Mouse (Mus musculus) kidney, embryonic 14.5 days (tissue): ENCODE data around the gene Srsf3. TPM values are rescaled to one million over a fixed set of nuclear protein-coding genes. Genes with fewer than 3 reads are reported as not detected.
A peak's percentile ranks its signal among the peaks of the same experiment; 100 is the strongest.
"Not testable (repeated sequence)": the region's sequence is repeated elsewhere in the genome, so short reads cannot be mapped to it uniquely, and the experiment has no call there.

Source experiments
- ATAC-seq: fragments of 200-750 bp; cut with Nextera tagmentation; 2 replicates; pipeline ENCODE4 v1.8.0; 2017; ENCODE audit warnings: moderate number of reproducible peaks, mild to moderate bottlenecking, moderate TSS enrichment, moderate library complexity; ENCODE audit not compliant: low FRiP score, low TSS enrichment
- H3K27ac ChIP-seq: fragments of 300-500 bp; sonication (generic); 2 replicates; pipeline ENCODE4 v1.5.1; 2014; ENCODE audit warnings: low read depth, mild to moderate bottlenecking, low read length, moderate library complexity, mixed read lengths
- H3K27me3 ChIP-seq: fragments of 300-500 bp; sonication (generic); 2 replicates; pipeline ENCODE4 v1.6.1; 2014; ENCODE audit warnings: mild to moderate bottlenecking, low read length; ENCODE audit not compliant: control insufficient read depth, insufficient read depth
- H3K36me3 ChIP-seq: fragments of 300-500 bp; sonication (generic); 2 replicates; pipeline ENCODE4 v1.6.1; 2014; ENCODE audit warnings: low read length, mixed read lengths; ENCODE audit not compliant: control insufficient read depth, insufficient read depth
- H3K4me1 ChIP-seq: fragments of 300-500 bp; sonication (generic); 2 replicates; pipeline ENCODE4 v1.6.1; 2014; ENCODE audit warnings: low read length, mixed read lengths; ENCODE audit not compliant: control insufficient read depth, insufficient read depth
- H3K4me2 ChIP-seq: fragments of 300-500 bp; sonication (generic); replicated peaks from 2 replicates; pipeline ENCODE4 v1.6.1; 2014; ENCODE audit warnings: low read depth, mild to moderate bottlenecking, low read length
- H3K4me3 ChIP-seq: fragments of 300-500 bp; sonication (generic); 2 replicates; pipeline ENCODE4 v1.5.1; 2014; ENCODE audit warnings: mild to moderate bottlenecking, low read length
- H3K9ac ChIP-seq: fragments of 300-500 bp; sonication (generic); 2 replicates; pipeline ENCODE4 v1.6.1; 2014; ENCODE audit warnings: low read depth, mild to moderate bottlenecking, low read length, moderate library complexity
- H3K9me3 ChIP-seq: fragments of 300-500 bp; sonication (generic); 2 replicates; pipeline ENCODE4 v1.6.1; 2016; ENCODE audit warnings: low read length; ENCODE audit not compliant: control insufficient read depth
- WGBS: fragments of 180-500 bp; shearing (Covaris S2); extraction: QIAGEN DNeasy Blood & Tissue Kit; methylation state at CpG from one replicate; pipeline ENCODE4 v1.1.7; 2014; 5-methylcytosine and 5-hydroxymethylcytosine counted together
- polyA plus RNA-seq: library from polyadenylated mRNA; unstranded; fragments of >200 nt; fragmentation: Nextera tagmentation; extraction: Ambion mirVana; gene quantifications from 2 replicates; pipeline ENCODE4 v1.2.1, GENCODE M21; 2014

The Srsf3 gene
- polyA plus RNA-seq, 1 experiment from 2014 or later = 691 TPM

DNA sequence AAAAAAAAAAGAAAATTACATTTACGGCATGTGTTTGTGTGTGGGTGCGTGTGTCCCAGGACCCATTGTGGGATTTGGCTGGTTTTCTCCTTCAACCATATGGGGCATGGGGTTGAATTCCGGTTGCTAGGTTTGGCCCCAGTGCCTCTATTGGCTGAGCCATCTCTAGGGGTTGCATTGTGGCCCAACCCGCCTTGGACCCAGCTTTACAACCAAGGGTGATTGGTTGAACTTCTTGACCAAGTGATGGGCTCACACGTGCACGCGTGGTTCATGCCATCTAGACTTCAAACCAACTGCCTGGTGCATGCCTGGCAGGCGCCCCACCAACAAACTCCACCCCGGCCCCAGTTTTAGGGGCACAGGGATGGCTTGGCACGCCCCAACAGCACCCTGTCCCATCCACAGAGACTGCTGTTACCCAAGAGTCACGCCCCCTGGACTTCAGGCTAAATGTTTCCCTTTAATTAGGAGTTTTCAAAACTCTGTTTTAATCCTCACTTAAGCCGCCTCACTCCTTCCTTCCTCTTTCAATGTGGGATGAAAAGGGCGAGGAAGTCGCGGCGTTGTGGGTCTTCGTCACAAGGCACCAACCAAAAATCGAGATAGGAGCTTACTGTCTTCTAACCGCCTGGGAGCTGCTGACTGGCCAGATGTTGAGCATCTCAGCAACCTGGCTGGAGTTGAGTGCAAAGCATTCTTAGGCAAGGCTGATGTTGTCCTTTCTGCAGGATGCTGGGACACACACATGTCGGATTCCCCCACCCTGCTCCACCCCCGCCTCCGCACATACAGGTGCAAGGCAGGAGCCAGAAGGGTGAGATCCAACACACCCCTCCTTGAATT, 8.2 kb upstream of the Srsf3 start:
- H3K4me2 ChIP-seq = peak overlapping the region; percentile 27
- whole genome bisulfite sequencing = 62% methylated on average over 22 of the region's 22 CpGs
- no peak for ATAC-seq

DNA sequence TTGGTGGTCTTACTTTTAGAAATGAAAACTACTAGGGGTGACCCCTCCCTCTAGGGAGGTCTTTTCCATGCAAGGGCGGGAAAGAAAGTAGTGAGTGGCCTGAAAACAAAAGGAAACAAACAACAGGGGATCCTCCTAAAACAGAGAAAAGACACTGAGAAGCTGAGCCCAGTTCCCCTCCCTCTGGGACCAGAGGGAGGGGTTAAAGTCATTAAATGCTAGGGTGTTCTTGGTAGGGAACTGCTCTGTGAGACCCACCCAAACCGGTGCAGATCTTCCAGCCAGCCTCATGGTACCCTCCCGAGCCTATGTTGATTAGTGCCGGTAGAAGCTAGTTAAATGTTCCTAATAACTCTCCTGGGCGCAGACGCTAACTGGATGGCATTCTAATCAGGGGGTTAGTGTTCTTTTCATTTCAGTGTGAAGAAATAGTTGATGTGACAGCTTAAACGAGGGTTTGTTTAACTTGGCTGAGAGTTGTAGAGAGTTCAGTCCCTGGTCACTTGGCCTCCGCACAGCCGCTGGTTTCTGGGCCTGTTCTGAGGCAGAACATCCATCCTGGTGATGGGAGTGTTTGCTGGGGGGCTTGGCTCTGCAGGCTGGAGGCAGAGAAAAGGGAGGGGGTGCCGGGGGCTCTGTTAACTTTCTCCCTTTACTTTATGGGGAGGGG, 7.4 kb upstream of the Srsf3 start:
- no peak overlapping the region for H3K4me3 ChIP-seq
- no peak overlapping the region for H3K9ac ChIP-seq
- H3K27ac ChIP-seq = peak overlapping the region; percentile 59; the same call in 1 of the 2 replicates
- WGBS = 29% methylated on average over 10 of the region's 10 CpGs
- H3K36me3 ChIP-seq = no peaks in the 10 kb centered on the region
- peak; percentile 58 for ATAC-seq
- peaks cover 4% of the 10 kb centered on the region; the same call in 1 of the 2 replicates for H3K4me1 ChIP-seq
- no peaks in the 10 kb centered on the region for H3K27me3 ChIP-seq
- peak overlapping the region; percentile 27 for H3K4me2 ChIP-seq
- no peaks in the 10 kb centered on the region for H3K9me3 ChIP-seq

More for the DNA sequence above, 8.2 kb upstream of the Srsf3 start:
- peaks cover 4% of the 10 kb centered on the region; the same call in 1 of the 2 replicates for H3K4me1 ChIP-seq
- H3K9me3 ChIP-seq = no peaks in the 10 kb centered on the region
- H3K27me3 ChIP-seq = no peaks in the 10 kb centered on the region
- H3K27ac ChIP-seq = peak overlapping the region; percentile 59; the same call in 1 of the 2 replicates
- no peaks in the 10 kb centered on the region for H3K36me3 ChIP-seq
- no peak overlapping the region for H3K4me3 ChIP-seq
- no peak overlapping the region for H3K9ac ChIP-seq

DNA sequence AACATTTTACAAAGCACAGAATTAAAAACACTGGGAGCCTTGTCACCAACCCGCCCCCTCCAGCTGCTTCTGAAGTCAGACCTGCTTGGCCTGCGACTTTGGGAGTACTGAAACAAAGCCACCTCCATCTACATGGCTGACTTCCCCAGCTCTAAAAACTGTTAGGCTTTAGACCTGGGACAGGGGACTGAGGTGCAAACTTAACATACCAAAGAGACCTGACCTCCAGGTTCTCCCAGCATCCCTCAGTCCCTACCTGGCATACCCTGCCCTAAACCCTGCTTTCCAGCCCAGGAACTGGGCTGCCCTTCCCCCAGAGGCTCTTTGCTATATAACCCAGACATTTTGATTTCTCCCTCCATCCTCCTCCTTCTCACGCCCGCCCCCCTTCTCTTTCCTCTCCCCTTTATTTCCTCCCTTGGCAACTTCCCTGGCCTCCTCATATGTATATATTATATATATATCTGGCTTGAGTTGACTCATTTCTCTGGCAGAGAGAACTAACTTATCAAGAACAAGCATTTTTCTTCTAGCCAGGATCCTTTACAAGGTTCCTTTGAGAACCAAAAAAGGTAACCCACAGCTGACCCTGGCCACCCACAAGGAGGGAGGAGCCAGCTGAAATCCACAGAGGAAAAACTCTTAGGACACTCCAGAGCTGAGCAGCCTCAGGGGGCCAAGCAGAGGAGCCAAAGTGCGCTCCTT, 5.6 kb upstream of the Srsf3 start:
- Histone ChIP-seq H3K27me3 (no peaks in the 10 kb centered on the region), H3K27ac (peak overlapping the region; percentile 55; the same call in 1 of the 2 replicates), H3K4me3 (no peak overlapping the region), H3K4me2 (no peak overlapping the region), H3K36me3 (no peaks in the 10 kb centered on the region), H3K4me1 (peaks cover 9% of the 10 kb centered on the region; the same call in 1 of the 2 replicates), H3K9me3 (no peaks in the 10 kb centered on the region), H3K9ac (no peak overlapping the region)
- WGBS = 47% methylated on average over 5 of the region's 5 CpGs
- no peak for ATAC-seq

DNA sequence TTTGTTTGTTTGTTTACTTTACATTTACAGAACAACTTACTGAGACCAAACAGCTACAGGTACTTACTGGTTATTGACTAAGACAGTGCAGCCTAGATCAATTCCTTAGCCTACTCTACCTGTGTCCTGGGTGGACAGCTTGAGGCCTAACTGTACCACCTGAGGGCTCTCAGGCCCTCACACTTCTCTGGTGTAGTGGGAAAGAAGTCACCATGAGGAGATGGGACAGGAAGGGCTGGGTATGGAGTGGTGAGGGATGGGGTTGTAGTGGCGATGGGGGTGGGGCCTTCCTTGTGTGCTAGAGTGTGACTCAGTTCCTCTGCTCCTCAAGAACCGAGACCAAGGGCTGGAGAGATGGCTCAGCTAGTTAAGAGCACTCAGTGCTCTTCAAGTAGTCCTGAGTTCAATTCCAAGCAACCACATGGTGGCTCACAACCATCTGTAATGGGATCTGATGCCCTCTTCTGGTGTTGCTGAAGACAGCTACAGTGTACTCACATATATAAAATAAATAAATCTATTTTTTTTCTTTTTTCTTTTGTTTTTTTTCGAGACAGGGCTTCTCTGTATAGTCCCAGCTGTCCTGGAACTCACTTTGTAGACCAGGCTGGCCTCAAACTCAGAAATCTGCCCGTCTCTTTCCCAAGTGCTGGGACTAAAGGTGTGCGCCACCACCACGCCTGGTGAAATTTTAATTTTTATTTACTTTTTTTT, 1.9 kb upstream of the Srsf3 start:
- ATAC-seq = no peak
- no peaks in the 10 kb centered on the region for H3K9me3 ChIP-seq
- 92% methylated on average over 6 of the region's 6 CpGs for WGBS
- H3K27me3 ChIP-seq = no peaks in the 10 kb centered on the region
- H3K27ac ChIP-seq = no peak overlapping the region
- no peak overlapping the region for H3K4me2 ChIP-seq
- no peak overlapping the region for H3K9ac ChIP-seq
- no peak overlapping the region for H3K4me3 ChIP-seq
- H3K4me1 ChIP-seq = peaks cover 9% of the 10 kb centered on the region; the same call in 1 of the 2 replicates
- no peaks in the 10 kb centered on the region for H3K36me3 ChIP-seq

DNA sequence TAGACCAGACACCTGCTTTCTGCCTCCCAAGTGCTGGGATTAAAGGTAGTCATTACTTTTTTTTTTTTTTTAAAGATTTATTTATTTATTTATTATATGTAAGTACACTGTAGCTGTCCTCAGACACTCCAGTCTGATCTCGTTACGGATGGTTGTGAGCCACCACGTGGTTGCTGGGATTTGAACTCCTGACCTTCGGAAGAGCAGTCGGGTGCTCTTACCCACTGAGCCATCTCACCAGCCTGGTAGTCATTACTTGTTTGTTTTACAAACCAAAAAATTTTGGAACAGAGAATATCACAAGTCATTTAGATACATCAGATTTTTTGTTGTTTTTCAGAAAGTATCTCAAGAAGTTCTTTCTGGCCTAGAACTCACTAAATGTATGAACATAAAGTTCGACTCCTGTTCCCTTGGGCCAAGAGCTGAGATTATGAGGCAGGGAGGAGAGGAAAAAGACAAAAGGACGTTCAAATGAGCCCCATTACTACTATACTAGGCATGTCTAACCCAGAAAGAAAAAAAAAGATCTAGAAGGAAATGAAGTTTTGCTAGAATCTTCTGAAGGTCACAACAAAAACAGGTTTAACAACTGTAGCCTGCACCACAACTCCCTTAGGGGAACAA, 1.2 kb upstream of the Srsf3 start:
- H3K27me3 ChIP-seq, H3K36me3 ChIP-seq, H3K9me3 ChIP-seq, H3K4me1 ChIP-seq, ATAC-seq: not testable (repeated sequence)
- Histone ChIP-seq H3K27ac (peak overlapping the region; percentile 99), H3K9ac (peak overlapping the region; percentile 97; the same call in 1 of the 2 replicates), H3K4me2 (peak overlapping the region; percentile 77), H3K4me3 (peak overlapping the region; percentile 74)
- 42% methylated on average over 7 of the region's 7 CpGs for WGBS

DNA sequence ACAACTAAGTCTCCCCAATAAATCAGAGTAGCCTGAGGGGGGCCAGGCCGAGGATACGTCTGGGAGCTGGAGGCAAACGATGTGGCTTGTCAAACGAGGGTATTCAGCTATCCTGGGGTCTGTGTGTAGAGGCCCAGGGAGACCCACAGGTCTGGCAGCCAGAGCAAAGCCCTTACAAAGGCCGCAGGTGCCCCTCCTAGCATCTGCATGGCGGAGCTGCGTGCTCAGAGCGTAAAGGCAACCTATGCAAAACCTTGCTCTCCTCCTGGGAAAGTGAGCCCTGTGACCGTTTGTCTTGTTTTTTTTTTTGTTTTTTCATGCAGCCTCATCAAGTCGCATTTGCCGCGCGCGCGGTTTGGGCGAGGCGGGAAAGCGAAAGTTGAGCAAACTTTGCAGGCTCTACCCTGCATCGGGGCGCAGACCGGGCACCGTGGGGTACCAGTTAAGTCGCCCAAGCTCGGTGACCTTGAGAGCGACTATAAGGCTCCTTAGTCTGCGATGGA, 606 bp upstream of the Srsf3 start:
- peak overlapping the region; percentile 77 for H3K4me2 ChIP-seq
- under 1% methylated on average over 26 of the region's 26 CpGs for WGBS

DNA sequence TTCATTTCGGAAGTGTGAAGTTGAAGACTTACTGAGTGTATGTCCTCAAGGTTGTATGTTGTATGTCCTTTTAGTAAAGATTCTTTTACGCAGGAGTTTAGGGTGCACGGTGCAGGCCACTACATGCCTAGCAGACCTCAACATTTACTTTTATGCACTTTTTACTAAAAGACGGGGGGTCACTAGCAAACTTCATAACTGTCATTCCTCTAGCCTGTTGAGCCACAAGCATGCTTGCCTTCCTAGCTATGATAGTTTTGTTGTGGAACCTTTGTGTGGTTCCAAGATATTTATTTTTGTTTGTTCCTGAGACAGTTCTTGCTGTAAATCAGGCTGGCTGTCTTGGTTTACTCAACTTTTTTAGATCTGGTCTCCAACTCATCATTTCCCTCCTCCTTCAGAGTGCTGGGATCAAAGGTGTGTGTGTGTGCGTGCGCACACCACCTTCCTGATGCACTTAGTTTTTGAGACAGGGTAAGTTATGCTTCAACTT, 1.2 kb downstream of the Srsf3 start:
- Histone ChIP-seq H3K27me3 (no peaks in the 10 kb centered on the region), H3K9me3 (no peaks in the 10 kb centered on the region), H3K4me2 (peak overlapping the region; percentile 94), H3K9ac (peak overlapping the region; percentile 97), H3K27ac (peak overlapping the region; percentile 99; the same call in 1 of the 2 replicates), H3K4me1 (peaks cover 5% of the 10 kb centered on the region; the same call in 1 of the 2 replicates), H3K36me3 (peaks cover 23% of the 10 kb centered on the region), H3K4me3 (peak overlapping the region; percentile 74)
- under 1% methylated on average over 6 of the region's 6 CpGs for WGBS
- ATAC-seq = no peak

More for the DNA sequence above, 606 bp upstream of the Srsf3 start:
- peak overlapping the region; percentile 74 for H3K4me3 ChIP-seq
- ATAC-seq = peak; percentile 17; the same call in 1 of the 2 replicates
- H3K27ac ChIP-seq = peak overlapping the region; percentile 99
- peak overlapping the region; percentile 97 for H3K9ac ChIP-seq
- peaks cover 5% of the 10 kb centered on the region; the same call in 1 of the 2 replicates for H3K4me1 ChIP-seq
- H3K27me3 ChIP-seq = no peaks in the 10 kb centered on the region
- peaks cover 7% of the 10 kb centered on the region for H3K36me3 ChIP-seq
- no peaks in the 10 kb centered on the region for H3K9me3 ChIP-seq

DNA sequence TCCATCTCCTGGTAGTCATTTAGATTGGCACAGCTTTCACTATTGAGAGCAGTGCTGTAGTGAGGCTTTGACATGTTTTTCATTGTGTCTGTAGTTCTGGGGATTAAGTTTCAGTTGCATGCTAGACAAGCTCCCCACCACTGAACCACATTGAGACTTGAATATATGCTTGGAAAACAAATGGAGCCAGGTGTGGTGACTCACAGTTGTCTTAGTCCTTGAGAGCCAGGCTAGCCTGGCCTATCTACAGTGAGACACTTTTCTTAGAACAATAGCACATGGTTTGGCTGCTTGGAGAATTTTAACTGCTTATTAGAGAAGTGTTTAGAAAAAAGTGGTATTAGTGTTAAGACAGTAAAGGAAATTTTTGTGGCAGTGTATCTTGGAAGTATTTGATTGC, 1.8 kb downstream of the Srsf3 start:
- H3K4me2 ChIP-seq = peak overlapping the region; percentile 94
- ATAC-seq = no peak
- no peak overlapping the region for H3K27ac ChIP-seq

More for the DNA sequence above, 1.8 kb downstream of the Srsf3 start:
- H3K27me3 ChIP-seq = no peaks in the 10 kb centered on the region
- peak overlapping the region; percentile 97 for H3K9ac ChIP-seq
- peak overlapping the region; percentile 74 for H3K4me3 ChIP-seq
- peaks cover 5% of the 10 kb centered on the region; the same call in 1 of the 2 replicates for H3K4me1 ChIP-seq
- H3K36me3 ChIP-seq = peaks cover 30% of the 10 kb centered on the region
- H3K9me3 ChIP-seq = no peaks in the 10 kb centered on the region
